Mouse (Mus musculus) spleen, postnatal 4 days (tissue): ENCODE data around the gene Gm14632.
"Not testable (repeated sequence)": the region's sequence is repeated elsewhere in the genome, so short reads cannot be mapped to it uniquely, and the experiment has no call there.

Source experiments
- DNase-seq, 2 experiments: peaks; one replicate each; pipeline ENCODE4 v3.0.0; 2022; ENCODE audit warnings: low spot score in 2 of 2

Gm14632 gene

GRCm38 (mm10) chrX:30329472-30329871 lies at the start of gene Gm14632:
Gene Gm14632 (plus strand): TSS chrX:30329772.
- not testable (repeated sequence) for DNase-seq
